Mouse (Mus musculus): ENCODE measurements around the gene Ddx50.

DNA sequence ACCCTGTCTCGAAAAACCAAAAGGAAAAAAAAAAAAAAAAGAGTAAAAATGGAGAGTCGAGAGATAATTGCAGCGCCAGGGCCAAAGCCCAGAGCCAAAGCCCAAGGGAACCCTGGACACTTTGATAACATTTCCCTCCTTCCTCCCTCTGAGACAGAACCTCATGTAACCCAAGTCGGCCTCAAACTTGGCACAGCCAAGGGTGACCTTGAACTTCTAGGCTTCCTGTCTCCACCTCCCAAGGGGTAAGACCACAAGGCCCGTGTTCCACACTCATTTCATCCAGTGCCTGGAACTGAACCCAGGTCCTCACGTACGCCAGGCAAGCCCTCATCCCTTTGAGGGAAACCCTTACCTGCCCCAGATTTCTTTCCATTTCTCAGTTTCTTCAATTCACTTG lies 5.7 kb upstream of the Ddx50 start:
- no peak for TF ChIP-seq CTCF (IDR thresholded peaks at IDR 0.05; ENCODE audit: low read depth, low read length)
- no peak for TF ChIP-seq POLR2A (IDR thresholded peaks at IDR 0.05; ENCODE audit: borderline replicate concordance, low read depth, low read length)

All from bone marrow macrophage, adult 2 months (primary cell).